Mouse (Mus musculus) ZHBTc4 (cell line): Measurements from ENCODE around the gene Chst1.

ENCODE experiments used
- DNase-seq: peaks from one replicate; pipeline ENCODE4 v3.0.0-alpha.2; 2011; ENCODE audit warnings: low read depth, low spot score

Chst1 gene

GRCm38 (mm10) chr2:92599487-92600347, at the start of gene Chst1:
Gene Chst1 (plus strand): TSS chr2:92599707.
- peak; percentile 42 for DNase-seq

GRCm38 (mm10) chr2:92550051-92550450, 49.5 kb upstream of the Chst1 start:
- no peak for DNase-seq

- peak; percentile 74 for DNase-seq
Measured at GRCm38 (mm10) chr2:92554536-92554935, 45.0 kb upstream of the Chst1 start.

GRCm38 (mm10) chr2:92562930-92563329, 36.6 kb upstream of the Chst1 start:
- peak; percentile 19 for DNase-seq

- DNase-seq = no peak
Measured at GRCm38 (mm10) chr2:92570623-92571022, 28.9 kb upstream of the Chst1 start.

- DNase-seq = no peak
Measured at GRCm38 (mm10) chr2:92577824-92578223, 21.7 kb upstream of the Chst1 start.

GRCm38 (mm10) chr2:92581302-92581701, 18.2 kb upstream of the Chst1 start:
- no peak for DNase-seq

- DNase-seq = no peak
Measured at GRCm38 (mm10) chr2:92582596-92582995, 16.9 kb upstream of the Chst1 start.

GRCm38 (mm10) chr2:92587806-92588205, 11.7 kb upstream of the Chst1 start:
- no peak for DNase-seq

- DNase-seq = no peak
Measured at GRCm38 (mm10) chr2:92594929-92595730, 4.4 kb upstream of the Chst1 start.

GRCm38 (mm10) chr2:92597291-92597690, 2.2 kb upstream of the Chst1 start:
- peak; percentile 52 for DNase-seq

- DNase-seq = peak; percentile 28
Measured at GRCm38 (mm10) chr2:92598941-92599486, 493 bp upstream of the Chst1 start.

GRCm38 (mm10) chr2:92600348-92600670, 802 bp downstream of the Chst1 start:
- DNase-seq = no peak

- no peak for DNase-seq
Measured at GRCm38 (mm10) chr2:92601246-92601645, 1.7 kb downstream of the Chst1 start.

GRCm38 (mm10) chr2:92602073-92602472, 2.6 kb downstream of the Chst1 start:
- peak; percentile 45 for DNase-seq

GRCm38 (mm10) chr2:92603591-92603990, 4.1 kb downstream of the Chst1 start:
- no peak for DNase-seq

GRCm38 (mm10) chr2:92604565-92604964, 5.1 kb downstream of the Chst1 start:
- DNase-seq = no peak

- no peak for DNase-seq
Measured at GRCm38 (mm10) chr2:92605995-92606394, 6.5 kb downstream of the Chst1 start.

- no peak for DNase-seq
Measured at GRCm38 (mm10) chr2:92607153-92607552, 7.6 kb downstream of the Chst1 start.

- no peak for DNase-seq
Measured at GRCm38 (mm10) chr2:92607592-92607991, 8.1 kb downstream of the Chst1 start.

GRCm38 (mm10) chr2:92608013-92608619, 8.6 kb downstream of the Chst1 start:
- no peak for DNase-seq
